Mouse (Mus musculus) stomach, postnatal 0 days (tissue): ENCODE measurements around the gene Ccdc32. TPM values are rescaled to one million over a fixed set of nuclear protein-coding genes. Genes with fewer than 3 reads are reported as not detected.

Experiments
- ATAC-seq: fragments of 200-750 bp; cut with Nextera tagmentation; 2 replicates; pipeline ENCODE4 v1.8.0; 2017; ENCODE audit not compliant: low FRiP score, low TSS enrichment
- DNase-seq: peaks from one replicate; pipeline ENCODE4 v3.0.0-alpha.2; 2016; ENCODE audit warnings: low spot score
- H3K27ac ChIP-seq: fragments of 300-500 bp; sonication (generic); replicated peaks from 2 replicates; pipeline ENCODE4 v1.5.1; 2014; ENCODE audit warnings: mild to moderate bottlenecking, control low read depth
- H3K27me3 ChIP-seq: fragments of 300-500 bp; sonication (generic); 2 replicates; pipeline ENCODE4 v1.6.1; 2014; ENCODE audit warnings: low read length; ENCODE audit not compliant: control insufficient read depth, insufficient read depth
- H3K36me3 ChIP-seq: fragments of 300-500 bp; sonication (generic); 2 replicates; pipeline ENCODE4 v1.6.1; 2014; ENCODE audit warnings: low read length, mixed read lengths; ENCODE audit not compliant: control insufficient read depth, insufficient read depth
- H3K4me1 ChIP-seq: fragments of 300-500 bp; sonication (generic); replicated peaks from 2 replicates; pipeline ENCODE4 v1.6.1; 2014; ENCODE audit warnings: antibody characterized with exemption; ENCODE audit not compliant: control insufficient read depth, insufficient read depth
- H3K4me2 ChIP-seq: fragments of 300-500 bp; sonication (generic); replicated peaks from 2 replicates; pipeline ENCODE4 v1.6.1; 2014; ENCODE audit warnings: low read depth, mild to moderate bottlenecking, control low read depth, moderate library complexity
- H3K4me3 ChIP-seq: fragments of 300-500 bp; sonication (generic); 2 replicates; pipeline ENCODE4 v1.5.1; 2014; ENCODE audit warnings: low read depth, low read length, control low read depth
- H3K9ac ChIP-seq: fragments of 300-500 bp; sonication (generic); 2 replicates; pipeline ENCODE4 v1.6.1; 2014; ENCODE audit warnings: mild to moderate bottlenecking, low read length, control low read depth, mixed read lengths
- H3K9me3 ChIP-seq: fragments of 300-500 bp; sonication (generic); 2 replicates; pipeline ENCODE4 v1.6.1; 2016; ENCODE audit warnings: low read length; ENCODE audit not compliant: control insufficient read depth
- CTCF ChIP-seq: IDR thresholded peaks from 2 replicates; pipeline ENCODE4 v1.5.1; 2016; ENCODE audit warnings: antibody characterized with exemption, low read depth, mild to moderate bottlenecking, moderate library complexity
- EP300 ChIP-seq: optimal IDR thresholded peaks from 2 replicates; pipeline ENCODE3; 2016; ENCODE audit warnings: antibody characterized with exemption
- WGBS: fragments of 180-500 bp; shearing (Covaris S2); extraction: QIAGEN DNeasy Blood & Tissue Kit; methylation state at CpG from one replicate; pipeline ENCODE4 v1.1.7; 2014; 5-methylcytosine and 5-hydroxymethylcytosine counted together
- polyA plus RNA-seq: library from polyadenylated mRNA; unstranded; fragments of >200 nt; fragmentation: Nextera tagmentation; extraction: Ambion mirVana; gene quantifications from 2 replicates; pipeline ENCODE4 v1.2.1, GENCODE M21; 2015

Gene Ccdc32
- 20.7 and 21.3 TPM in 2 replicates for polyA plus RNA-seq

DNA sequence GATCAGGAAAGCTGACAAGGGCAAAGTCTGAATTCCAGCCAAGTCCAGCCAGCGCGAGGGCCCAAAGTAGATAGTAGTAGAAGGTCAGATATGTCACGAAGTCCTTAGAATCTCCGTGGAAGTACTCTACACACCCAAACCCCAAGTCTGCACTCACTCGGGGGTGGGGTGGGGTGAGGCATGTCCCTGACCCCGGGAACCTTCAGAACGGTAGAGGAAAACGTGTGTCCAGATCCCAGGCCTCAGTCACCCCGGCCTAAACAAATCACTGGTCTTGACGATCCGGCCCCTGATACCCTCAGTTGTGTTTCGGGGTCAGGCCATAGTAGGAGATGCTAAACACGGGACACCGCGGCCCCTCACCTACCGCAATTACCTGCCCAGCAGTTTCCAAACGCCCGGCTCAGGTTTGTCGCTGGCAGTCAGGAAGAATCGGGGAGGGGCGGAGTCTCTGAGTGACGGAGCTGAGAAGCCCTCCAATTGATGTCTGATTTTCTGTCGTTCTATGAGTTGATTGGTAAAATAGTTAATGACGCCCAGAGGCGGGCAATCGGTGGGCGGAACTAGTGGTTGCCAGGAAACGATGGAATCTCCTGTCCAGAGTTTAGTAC is at the start of gene Ccdc32:
Gene Ccdc32 (minus strand): TSS at position 453 of the 611 bp plus-strand sequence.
- Histone ChIP-seq H3K4me2 (peak within 1 kb of the TSS; percentile 83), H3K9ac (peak within 1 kb of the TSS; percentile 81), H3K4me3 (peak within 1 kb of the TSS; percentile 70), H3K4me1 (no peaks in the 10 kb centered on the region), H3K27me3 (no peaks in the 10 kb centered on the region), H3K27ac (0 out of 2 replicates have a peak within 1 kb of the TSS, but pooled peaks have one; percentile 56), H3K9me3 (no peaks in the 10 kb centered on the region), H3K36me3 (0 out of 2 replicates have a peak, but pooled peaks cover 2% of the 10 kb centered on the region)
- ATAC-seq (peak; percentile 97), DNase-seq (peak; percentile 96)
- TF ChIP-seq CTCF = no peak
- no peak for TF ChIP-seq EP300
- WGBS = 1% methylated on average over 28 of the region's 28 CpGs

DNA sequence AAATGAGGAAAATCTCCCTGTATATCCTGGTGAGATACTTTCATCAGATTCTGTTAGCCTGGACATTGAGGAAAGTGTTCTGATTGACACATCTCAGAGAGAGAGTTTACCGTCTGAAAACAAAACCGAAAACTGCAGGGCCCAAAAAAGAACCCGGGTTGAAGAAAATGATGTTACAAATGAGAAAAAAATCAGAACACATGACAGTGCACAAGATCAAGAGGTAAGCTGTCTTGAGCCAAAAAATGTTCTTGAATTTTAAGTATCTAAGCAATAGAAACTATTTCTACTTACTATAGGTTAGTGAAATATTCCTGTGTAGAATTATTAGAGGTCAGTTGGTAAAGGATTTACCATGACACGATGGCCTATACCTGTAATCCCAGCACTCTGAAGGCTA is 43.2 kb upstream of the Ccdc32 start:
- no peaks in the 10 kb centered on the region for H3K4me1 ChIP-seq
- H3K27me3 ChIP-seq = no peaks in the 10 kb centered on the region
- H3K36me3 ChIP-seq = no peaks in the 10 kb centered on the region
- no peak overlapping the region for H3K9ac ChIP-seq
- no peak for DNase-seq
- no peak for ATAC-seq
- no peak for TF ChIP-seq CTCF
- TF ChIP-seq EP300 = no peak
- H3K27ac ChIP-seq = no peak overlapping the region
- no peak overlapping the region for H3K4me3 ChIP-seq
- WGBS = 94% methylated on average over 4 of the region's 4 CpGs
- no peaks in the 10 kb centered on the region for H3K9me3 ChIP-seq
- no peak overlapping the region for H3K4me2 ChIP-seq

DNA sequence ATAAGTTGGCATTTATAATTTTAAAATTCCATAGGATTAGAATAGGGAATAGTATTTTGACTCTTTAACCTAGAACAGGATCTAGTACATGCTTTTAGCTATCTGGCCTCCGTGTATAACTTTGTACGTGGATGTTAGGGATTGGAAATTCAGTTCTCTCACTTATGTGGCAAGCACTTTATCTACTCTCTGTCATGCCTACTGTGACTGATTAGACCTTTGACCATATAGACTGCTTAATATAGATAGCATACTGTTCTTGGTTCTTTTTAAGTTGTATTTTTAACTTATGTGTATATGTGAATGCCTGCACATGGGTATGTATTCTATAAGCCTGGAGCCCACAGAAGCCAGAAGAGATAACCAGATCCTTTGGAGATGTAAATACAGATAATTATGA is 30.9 kb upstream of the Ccdc32 start:
- DNase-seq (no peak), ATAC-seq (no peak)
- Histone ChIP-seq H3K9ac (no peak overlapping the region), H3K4me2 (no peak overlapping the region), H3K4me3 (no peak overlapping the region), H3K36me3 (no peaks in the 10 kb centered on the region), H3K9me3 (no peaks in the 10 kb centered on the region), H3K27ac (no peak overlapping the region), H3K4me1 (no peaks in the 10 kb centered on the region), H3K27me3 (no peaks in the 10 kb centered on the region)
- TF ChIP-seq CTCF = no peak
- TF ChIP-seq EP300 = no peak
- WGBS = 94% methylated on average over 2 of the region's 2 CpGs

DNA sequence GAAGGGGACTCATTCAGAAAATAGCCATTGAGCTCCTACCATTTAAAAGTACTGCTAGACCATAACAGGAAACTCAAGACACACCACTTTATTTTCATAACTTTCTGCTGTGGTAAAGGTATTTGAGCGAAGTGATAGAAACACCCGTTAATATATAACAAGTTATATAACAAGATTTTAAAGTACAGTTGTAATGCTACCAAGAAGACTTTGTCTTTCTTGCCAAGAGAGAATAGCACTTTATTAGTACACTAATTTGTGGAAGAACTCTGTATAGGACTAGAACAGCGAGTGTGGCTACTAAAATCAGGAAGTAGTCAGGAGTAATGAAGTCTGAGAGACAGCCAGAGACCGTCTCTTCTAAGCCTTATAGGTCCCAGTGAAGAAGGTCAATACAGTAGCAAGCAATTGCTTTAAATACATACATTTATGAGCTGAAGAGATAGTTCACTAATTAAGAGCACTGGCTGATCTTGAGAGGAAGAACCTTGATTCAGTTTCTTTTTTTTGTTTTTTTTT is 21.0 kb upstream of the Ccdc32 start:
- no peaks in the 10 kb centered on the region for H3K4me1 ChIP-seq
- H3K9me3 ChIP-seq = no peaks in the 10 kb centered on the region
- H3K27me3 ChIP-seq = no peaks in the 10 kb centered on the region
- DNase-seq (no peak), ATAC-seq (no peak)
- TF ChIP-seq EP300 = no peak
- TF ChIP-seq CTCF = no peak
- H3K4me3 ChIP-seq = no peak overlapping the region
- no peaks in the 10 kb centered on the region for H3K36me3 ChIP-seq
- 87% methylated on average over 4 of the region's 4 CpGs for WGBS
- H3K4me2 ChIP-seq = no peak overlapping the region
- H3K27ac ChIP-seq = no peak overlapping the region
- no peak overlapping the region for H3K9ac ChIP-seq

DNA sequence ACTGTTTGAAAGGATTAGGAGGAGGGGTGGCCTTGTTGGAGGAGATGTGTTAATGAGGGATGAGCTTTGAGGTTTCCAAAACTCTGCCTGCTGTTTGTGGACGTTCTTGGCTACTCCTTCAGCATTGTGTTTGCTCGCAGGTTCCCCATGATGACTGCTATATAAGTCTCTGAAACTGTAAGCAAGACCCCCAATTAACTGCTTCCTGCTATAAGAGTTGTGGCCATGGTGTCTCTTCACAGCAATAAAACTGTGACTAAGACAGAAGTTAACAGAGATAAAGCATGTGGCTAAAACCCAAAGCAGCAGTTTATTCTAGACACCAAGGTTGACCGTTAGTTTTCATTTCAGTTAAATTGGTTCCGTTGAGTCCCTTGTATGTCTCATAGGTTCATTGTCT is 18.7 kb upstream of the Ccdc32 start:
- DNase-seq (no peak), ATAC-seq (no peak)
- H3K27me3 ChIP-seq = no peaks in the 10 kb centered on the region
- H3K4me1 ChIP-seq = no peaks in the 10 kb centered on the region
- TF ChIP-seq CTCF (no peak), EP300 (no peak)
- no peaks in the 10 kb centered on the region for H3K9me3 ChIP-seq
- WGBS = 16% methylated on average over 4 of the region's 4 CpGs
- peak overlapping the region; percentile 58 for H3K4me2 ChIP-seq
- peak overlapping the region; percentile 72 for H3K9ac ChIP-seq
- peak overlapping the region; percentile 89 for H3K4me3 ChIP-seq
- no peaks in the 10 kb centered on the region for H3K36me3 ChIP-seq
- no peak overlapping the region for H3K27ac ChIP-seq
